Mouse (Mus musculus) kidney, embryonic 14.5 days (tissue): ENCODE measurements around the gene Paqr4. TPM values are rescaled to one million over a fixed set of nuclear protein-coding genes. Genes with fewer than 3 reads are reported as not detected.

Experiments
- ATAC-seq: fragments of 200-750 bp; cut with Nextera tagmentation; 2 replicates; pipeline ENCODE4 v1.8.0; 2017; ENCODE audit warnings: moderate number of reproducible peaks, mild to moderate bottlenecking, moderate TSS enrichment, moderate library complexity; ENCODE audit not compliant: low FRiP score, low TSS enrichment
- H3K27ac ChIP-seq: fragments of 300-500 bp; sonication (generic); 2 replicates; pipeline ENCODE4 v1.5.1; 2014; ENCODE audit warnings: low read depth, mild to moderate bottlenecking, low read length, moderate library complexity, mixed read lengths
- H3K27me3 ChIP-seq: fragments of 300-500 bp; sonication (generic); 2 replicates; pipeline ENCODE4 v1.6.1; 2014; ENCODE audit warnings: mild to moderate bottlenecking, low read length; ENCODE audit not compliant: control insufficient read depth, insufficient read depth
- H3K36me3 ChIP-seq: fragments of 300-500 bp; sonication (generic); 2 replicates; pipeline ENCODE4 v1.6.1; 2014; ENCODE audit warnings: low read length, mixed read lengths; ENCODE audit not compliant: control insufficient read depth, insufficient read depth
- H3K4me1 ChIP-seq: fragments of 300-500 bp; sonication (generic); 2 replicates; pipeline ENCODE4 v1.6.1; 2014; ENCODE audit warnings: low read length, mixed read lengths; ENCODE audit not compliant: control insufficient read depth, insufficient read depth
- H3K4me2 ChIP-seq: fragments of 300-500 bp; sonication (generic); replicated peaks from 2 replicates; pipeline ENCODE4 v1.6.1; 2014; ENCODE audit warnings: low read depth, mild to moderate bottlenecking, low read length
- H3K4me3 ChIP-seq: fragments of 300-500 bp; sonication (generic); 2 replicates; pipeline ENCODE4 v1.5.1; 2014; ENCODE audit warnings: mild to moderate bottlenecking, low read length
- H3K9ac ChIP-seq: fragments of 300-500 bp; sonication (generic); 2 replicates; pipeline ENCODE4 v1.6.1; 2014; ENCODE audit warnings: low read depth, mild to moderate bottlenecking, low read length, moderate library complexity
- H3K9me3 ChIP-seq: fragments of 300-500 bp; sonication (generic); 2 replicates; pipeline ENCODE4 v1.6.1; 2016; ENCODE audit warnings: low read length; ENCODE audit not compliant: control insufficient read depth
- WGBS: fragments of 180-500 bp; shearing (Covaris S2); extraction: QIAGEN DNeasy Blood & Tissue Kit; methylation state at CpG from one replicate; pipeline ENCODE4 v1.1.7; 2014; 5-methylcytosine and 5-hydroxymethylcytosine counted together
- polyA plus RNA-seq: library from polyadenylated mRNA; unstranded; fragments of >200 nt; fragmentation: Nextera tagmentation; extraction: Ambion mirVana; gene quantifications from 2 replicates; pipeline ENCODE4 v1.2.1, GENCODE M21; 2014

Gene Paqr4
- polyA plus RNA-seq, 1 experiment from 2014 or later: 17.6 TPM

DNA sequence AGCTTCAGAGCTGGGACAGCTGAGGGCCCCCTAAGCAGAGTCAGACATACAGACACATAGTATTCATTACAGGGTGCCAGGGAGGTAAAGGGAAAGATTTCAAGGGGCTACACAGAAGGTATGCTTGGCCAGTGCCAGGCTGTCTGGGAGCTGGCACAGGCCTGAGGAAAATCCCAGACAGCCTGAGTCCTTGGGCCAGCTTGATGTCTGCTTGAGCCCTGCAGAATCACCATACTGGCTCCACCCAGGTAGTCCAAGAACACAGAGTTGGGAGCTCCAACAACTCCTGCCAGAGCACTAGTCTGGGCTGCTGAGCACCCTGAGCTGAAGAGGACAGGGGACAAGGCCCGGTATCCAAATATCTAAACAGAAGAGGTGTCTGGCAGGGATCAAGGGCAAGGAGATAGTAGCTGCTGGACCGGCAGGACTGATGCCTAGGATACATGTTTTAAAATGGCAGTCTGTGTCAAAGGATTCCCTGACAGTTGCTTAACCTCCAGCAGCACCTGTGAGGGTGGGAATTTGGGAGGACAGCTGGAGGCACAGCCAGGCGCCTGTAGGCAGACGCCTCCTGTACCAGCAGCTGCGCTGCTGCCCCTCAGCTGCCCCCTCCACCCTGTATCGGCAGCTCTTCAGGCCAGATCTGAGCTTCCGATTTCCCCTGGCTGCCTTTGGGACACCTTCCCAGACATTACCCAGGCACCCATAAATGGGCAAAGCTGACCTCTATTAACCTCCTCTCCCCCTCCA is 18.1 kb downstream of the Paqr4 start, which contains the start of gene 1520401A03Rik:
1520401A03Rik (minus strand) TSS at position 408 of the 750 bp plus-strand sequence.
- ATAC-seq: no peak

DNA sequence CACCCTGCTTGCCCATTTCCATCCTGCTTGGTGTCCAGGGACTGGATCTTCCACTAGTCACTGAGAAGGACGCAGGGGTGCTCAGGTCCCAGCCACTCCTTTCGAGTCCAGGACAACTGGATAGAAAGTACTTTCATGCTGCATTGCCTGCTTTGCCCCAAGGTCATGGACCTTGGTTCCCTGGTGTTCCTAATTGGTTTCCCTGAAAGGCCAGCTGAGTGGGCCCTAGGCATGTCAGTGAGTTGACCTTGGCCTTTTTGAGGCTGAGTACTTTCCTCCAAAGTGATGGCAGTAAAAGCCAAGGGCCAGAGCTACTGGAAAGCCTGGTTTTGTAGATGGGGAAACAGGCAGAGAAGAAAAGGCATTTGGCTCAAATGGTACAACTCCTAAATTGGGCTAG is 18.8 kb downstream of the Paqr4 start:
- Histone ChIP-seq H3K27ac (no peak overlapping the region), H3K4me3 (no peak overlapping the region), H3K27me3 (no peaks in the 10 kb centered on the region), H3K36me3 (no peaks in the 10 kb centered on the region), H3K9me3 (no peaks in the 10 kb centered on the region), H3K4me1 (0 out of 2 replicates have a peak, but pooled peaks cover 5% of the 10 kb centered on the region), H3K9ac (no peak overlapping the region), H3K4me2 (no peak overlapping the region)
- 83% methylated on average over 2 of the region's 2 CpGs for WGBS
- no peak for ATAC-seq

More for the DNA sequence above, 18.1 kb downstream of the Paqr4 start, which contains the start of gene 1520401A03Rik:
- H3K4me3 ChIP-seq: no peak within 1 kb of the TSS
- H3K9me3 ChIP-seq: no peaks in the 10 kb centered on the region
- no peaks in the 10 kb centered on the region for H3K36me3 ChIP-seq
- H3K9ac ChIP-seq: no peak within 1 kb of the TSS
- 0 out of 2 replicates have a peak, but pooled peaks cover 5% of the 10 kb centered on the region for H3K4me1 ChIP-seq
- H3K4me2 ChIP-seq: no peak within 1 kb of the TSS
- H3K27ac ChIP-seq: no peak within 1 kb of the TSS
- WGBS: 79% methylated on average over 7 of the region's 7 CpGs
- H3K27me3 ChIP-seq: no peaks in the 10 kb centered on the region

DNA sequence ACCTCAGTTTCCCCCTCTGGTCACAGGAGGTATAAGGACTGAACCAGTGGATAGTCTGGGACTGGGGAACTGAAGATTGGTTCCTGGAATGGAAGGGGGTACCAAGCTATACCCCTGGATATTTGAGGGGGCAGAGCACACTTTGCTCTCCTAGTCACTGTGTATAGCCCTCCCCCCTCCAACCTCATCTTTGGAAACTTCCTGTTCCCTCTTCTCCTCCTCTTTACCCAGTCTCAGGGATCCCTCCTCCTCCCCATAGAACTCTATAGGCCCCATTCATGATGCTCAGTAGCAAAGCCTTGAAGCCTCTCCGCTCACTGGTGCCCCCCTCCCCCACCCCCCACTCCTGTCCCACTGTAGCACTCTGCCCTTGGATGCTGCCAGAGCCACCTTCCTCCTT is 21.2 kb downstream of the Paqr4 start:
- H3K27ac ChIP-seq: no peak overlapping the region
- H3K4me2 ChIP-seq: no peak overlapping the region
- no peak overlapping the region for H3K4me3 ChIP-seq
- ATAC-seq: no peak
- H3K9me3 ChIP-seq: no peaks in the 10 kb centered on the region
- no peaks in the 10 kb centered on the region for H3K36me3 ChIP-seq
- H3K27me3 ChIP-seq: no peaks in the 10 kb centered on the region
- H3K4me1 ChIP-seq: no peaks in the 10 kb centered on the region
- WGBS: 50% methylated on average over 1 of the region's 1 CpGs
- no peak overlapping the region for H3K9ac ChIP-seq

DNA sequence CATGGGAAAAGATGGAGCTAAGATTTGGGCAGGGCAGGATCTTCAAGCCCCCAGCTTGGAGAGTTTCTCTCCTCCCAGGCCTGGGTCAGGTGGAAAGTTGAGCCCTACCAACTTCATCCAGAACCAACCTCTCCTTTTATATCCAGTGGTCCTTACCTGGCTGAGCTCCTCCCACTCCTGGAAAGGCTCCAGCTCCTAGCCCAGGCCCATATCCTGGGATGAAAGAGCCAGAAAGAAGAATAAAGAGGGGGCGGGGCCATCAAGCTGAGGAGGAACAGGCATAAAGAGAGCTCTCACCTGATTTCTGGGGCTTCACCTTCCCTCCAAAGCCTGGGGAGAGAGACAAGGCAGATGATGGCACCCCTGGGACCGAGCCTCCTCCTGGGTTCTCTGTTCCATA is 23.7 kb downstream of the Paqr4 start:
- ATAC-seq: no peak
- WGBS: 68% methylated on average over 2 of the region's 2 CpGs

DNA sequence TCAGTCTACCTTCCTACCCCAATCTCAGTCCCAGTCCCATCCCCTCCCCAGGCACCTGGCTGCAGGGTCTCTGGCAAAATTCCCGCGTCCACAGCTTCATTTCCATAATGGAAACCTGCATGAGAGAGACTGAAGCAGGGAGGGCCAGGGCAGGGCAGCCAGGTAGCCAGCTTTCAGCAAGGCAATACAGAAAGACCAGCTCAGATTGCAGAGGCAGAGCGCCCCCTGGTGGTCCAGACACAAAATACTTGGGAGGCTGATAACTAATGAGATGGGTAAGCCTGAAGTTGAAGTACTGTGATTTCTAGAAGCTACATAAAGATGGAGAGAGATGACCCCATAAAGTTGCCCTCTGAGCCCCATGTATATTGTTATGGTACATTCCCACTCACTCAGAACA is 34.5 kb downstream of the Paqr4 start:
- no peak overlapping the region; the same call in 1 of the 2 replicates for H3K4me3 ChIP-seq
- H3K36me3 ChIP-seq: no peaks in the 10 kb centered on the region
- H3K4me2 ChIP-seq: no peak overlapping the region
- H3K27me3 ChIP-seq: 0 out of 2 replicates have a peak, but pooled peaks cover 3% of the 10 kb centered on the region
- ATAC-seq: peak; percentile 68
- H3K9ac ChIP-seq: no peak overlapping the region
- no peak overlapping the region for H3K27ac ChIP-seq
- H3K4me1 ChIP-seq: 0 out of 2 replicates have a peak, but pooled peaks cover 6% of the 10 kb centered on the region
- WGBS: 0% methylated on average over 3 of the region's 3 CpGs
- no peaks in the 10 kb centered on the region for H3K9me3 ChIP-seq

More for the DNA sequence above, 23.7 kb downstream of the Paqr4 start:
- Histone ChIP-seq H3K9ac (no peak overlapping the region), H3K4me2 (no peak overlapping the region), H3K36me3 (no peaks in the 10 kb centered on the region), H3K9me3 (no peaks in the 10 kb centered on the region), H3K27ac (no peak overlapping the region), H3K4me1 (no peaks in the 10 kb centered on the region), H3K4me3 (no peak overlapping the region), H3K27me3 (no peaks in the 10 kb centered on the region)

DNA sequence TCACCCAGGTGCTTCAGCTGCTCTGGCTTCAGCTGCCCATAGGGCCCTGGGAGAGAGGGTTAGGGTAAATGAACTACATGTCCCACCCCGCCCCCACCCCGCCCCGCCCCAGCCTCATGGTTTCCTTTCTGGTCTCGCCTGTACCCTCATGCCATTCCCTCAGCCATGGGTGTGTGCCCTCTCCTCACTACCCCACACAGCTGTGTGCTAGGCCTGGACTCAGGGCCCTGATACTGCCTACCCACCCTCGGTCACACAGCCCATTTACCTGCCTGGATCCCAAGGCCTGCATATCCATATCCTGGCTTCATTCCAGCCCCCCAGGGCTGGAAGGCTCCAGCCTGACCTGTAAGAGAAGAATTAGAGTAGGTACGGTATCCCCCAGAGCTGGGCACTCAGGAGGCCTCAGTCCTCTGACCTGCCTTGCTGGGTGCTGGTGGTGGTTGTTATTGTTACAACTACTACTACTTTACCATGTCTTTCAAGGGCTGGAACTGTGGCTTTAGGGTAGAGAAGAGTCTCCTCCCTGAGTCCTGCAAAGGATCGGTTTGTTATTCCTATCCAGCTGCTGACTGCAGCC is 35.1 kb downstream of the Paqr4 start:
- Histone ChIP-seq H3K36me3 (no peaks in the 10 kb centered on the region), H3K9ac (no peak overlapping the region), H3K27me3 (0 out of 2 replicates have a peak, but pooled peaks cover 3% of the 10 kb centered on the region), H3K9me3 (no peaks in the 10 kb centered on the region), H3K4me3 (no peak overlapping the region), H3K4me1 (0 out of 2 replicates have a peak, but pooled peaks cover 6% of the 10 kb centered on the region), H3K27ac (no peak overlapping the region), H3K4me2 (no peak overlapping the region)
- WGBS: 82% methylated on average over 7 of the region's 7 CpGs
- ATAC-seq: no peak

DNA sequence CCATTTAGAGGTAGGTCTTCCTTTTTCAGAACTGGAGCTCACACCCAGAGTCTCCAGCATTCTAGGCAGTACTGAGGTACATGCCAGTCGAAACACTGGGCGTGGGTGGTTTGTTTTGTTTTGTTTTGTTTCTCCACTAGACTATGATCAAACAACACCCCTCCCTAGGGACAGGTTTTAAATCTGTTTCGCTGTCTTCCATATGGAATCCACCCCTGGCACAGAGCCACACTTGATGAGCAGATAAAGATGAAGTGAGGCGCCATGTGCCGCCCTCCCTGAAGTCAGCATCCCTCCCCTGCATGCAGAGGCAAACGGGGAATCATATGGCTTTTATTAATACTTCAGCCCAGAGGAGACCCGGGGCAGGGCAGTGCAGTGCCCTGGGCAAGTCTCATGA is 35.9 kb downstream of the Paqr4 start:
- Histone ChIP-seq H3K4me3 (no peak overlapping the region), H3K9me3 (no peaks in the 10 kb centered on the region), H3K4me2 (no peak overlapping the region), H3K27ac (no peak overlapping the region), H3K27me3 (peaks cover 6% of the 10 kb centered on the region; the same call in 1 of the 2 replicates), H3K9ac (no peak overlapping the region), H3K36me3 (no peaks in the 10 kb centered on the region), H3K4me1 (0 out of 2 replicates have a peak, but pooled peaks cover 6% of the 10 kb centered on the region)
- no peak for ATAC-seq
- WGBS: 48% methylated on average over 7 of the region's 7 CpGs

DNA sequence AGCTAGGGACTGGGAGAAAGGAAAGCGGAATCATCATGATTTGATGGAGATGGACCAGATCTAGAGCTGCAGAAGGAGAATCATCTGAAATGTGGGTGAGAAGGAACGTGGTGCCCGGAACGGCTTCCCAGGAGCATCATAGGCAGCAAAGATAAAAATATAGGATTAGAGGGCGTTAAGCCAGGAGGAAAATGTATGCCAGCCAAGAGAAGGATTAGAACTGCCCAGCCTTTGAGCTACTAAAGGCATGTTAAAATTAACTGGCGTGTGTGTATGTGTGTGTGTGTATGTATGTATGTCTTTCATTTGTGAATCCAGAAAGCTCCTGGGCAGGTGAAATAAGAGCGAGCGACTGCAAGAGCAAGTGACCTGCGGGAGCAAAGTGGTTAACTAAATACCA is 37.4 kb downstream of the Paqr4 start:
- H3K27ac ChIP-seq: no peak overlapping the region
- no peaks in the 10 kb centered on the region for H3K9me3 ChIP-seq
- H3K36me3 ChIP-seq: no peaks in the 10 kb centered on the region
- H3K27me3 ChIP-seq: peaks cover 19% of the 10 kb centered on the region
- H3K4me3 ChIP-seq: no peak overlapping the region
- H3K4me1 ChIP-seq: 0 out of 2 replicates have a peak, but pooled peaks cover 8% of the 10 kb centered on the region
- H3K9ac ChIP-seq: no peak overlapping the region
- WGBS: 86% methylated on average over 9 of the region's 9 CpGs
- no peak for ATAC-seq
- no peak overlapping the region for H3K4me2 ChIP-seq

DNA sequence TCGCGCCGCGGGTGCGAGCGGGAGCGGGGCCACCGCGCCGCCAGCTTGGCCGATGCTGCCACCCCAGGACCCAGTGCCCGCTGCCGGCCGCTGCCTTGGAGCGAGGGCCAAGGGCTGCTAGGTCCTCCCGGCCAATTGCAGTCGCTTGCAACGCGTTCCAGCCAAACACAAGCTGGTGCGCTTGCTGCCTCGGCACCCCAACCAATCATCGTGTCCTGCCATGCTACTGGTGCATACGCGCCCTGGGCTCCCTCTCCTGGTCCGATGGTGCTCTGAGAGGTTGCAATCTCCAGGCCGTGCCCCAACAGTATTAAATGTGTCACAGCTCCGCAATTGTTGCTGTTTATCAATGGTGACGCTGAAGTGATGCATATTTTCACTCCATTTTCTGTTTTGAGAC is 40.6 kb downstream of the Paqr4 start:
- peaks cover 20% of the 10 kb centered on the region for H3K27me3 ChIP-seq
- no peaks in the 10 kb centered on the region for H3K36me3 ChIP-seq
- WGBS: under 1% methylated on average over 22 of the region's 28 CpGs
- ATAC-seq: peak; percentile 93
- peak overlapping the region; percentile 63 for H3K9ac ChIP-seq
- H3K4me1 ChIP-seq: peaks cover 9% of the 10 kb centered on the region; the same call in 1 of the 2 replicates
- H3K4me3 ChIP-seq: peak overlapping the region; percentile 70
- peak overlapping the region; percentile 100 for H3K4me2 ChIP-seq
- no peaks in the 10 kb centered on the region for H3K9me3 ChIP-seq
- no peak overlapping the region for H3K27ac ChIP-seq
